Mouse (Mus musculus) liver, embryonic 15.5 days (tissue): Measurements from ENCODE around the gene Foxa1. TPM values are rescaled to one million over a fixed set of nuclear protein-coding genes. Genes with fewer than 3 reads are reported as not detected.

Experiments used
- ATAC-seq: fragments of 200-750 bp; cut with Nextera tagmentation; 2 replicates; pipeline ENCODE4 v1.8.0; 2017; ENCODE audit warnings: moderate number of reproducible peaks, mild to moderate bottlenecking, moderate library complexity; ENCODE audit not compliant: insufficient read depth
- H3K27ac ChIP-seq: fragments of 300-500 bp; sonication (generic); replicated peaks from 2 replicates; pipeline ENCODE4 v1.5.1; 2015; ENCODE audit warnings: mild to moderate bottlenecking, inconsistent platforms
- H3K27me3 ChIP-seq: fragments of 300-500 bp; sonication (generic); 2 replicates; pipeline ENCODE4 v1.6.1; 2015; ENCODE audit warnings: mild to moderate bottlenecking, inconsistent platforms
- H3K36me3 ChIP-seq: fragments of 300-500 bp; sonication (generic); replicated peaks from 2 replicates; pipeline ENCODE4 v1.6.1; 2015; ENCODE audit warnings: moderate library complexity, mild to moderate bottlenecking, inconsistent platforms
- H3K4me1 ChIP-seq: fragments of 300-500 bp; sonication (generic); replicated peaks from 2 replicates; pipeline ENCODE4 v1.6.1; 2015; ENCODE audit warnings: inconsistent platforms
- H3K4me2 ChIP-seq: fragments of 300-500 bp; sonication (generic); 2 replicates; pipeline ENCODE4 v1.6.1; 2015; ENCODE audit warnings: moderate library complexity, mild to moderate bottlenecking, inconsistent platforms
- H3K4me3 ChIP-seq: fragments of 300-500 bp; sonication (generic); replicated peaks from 2 replicates; pipeline ENCODE4 v1.5.1; 2015; ENCODE audit warnings: mild to moderate bottlenecking, inconsistent platforms
- H3K9ac ChIP-seq: fragments of 300-500 bp; sonication (generic); 2 replicates; pipeline ENCODE4 v1.6.1; 2015; ENCODE audit warnings: moderate library complexity, mild to moderate bottlenecking, inconsistent platforms
- H3K9me3 ChIP-seq: fragments of 300-500 bp; sonication (generic); replicated peaks from 2 replicates; pipeline ENCODE4 v1.6.1; 2016; ENCODE audit warnings: inconsistent platforms
- WGBS: fragments of 180-500 bp; shearing (Covaris S2); methylation state at CpG from one replicate; pipeline ENCODE4 v1.1.7; 2015; ENCODE audit warnings: mixed read lengths; ENCODE audit not compliant: insufficient replicate concordance; 5-methylcytosine and 5-hydroxymethylcytosine counted together
- polyA plus RNA-seq: library from polyadenylated mRNA; unstranded; fragments of >200 nt; fragmentation: Nextera tagmentation; extraction: Ambion mirVana; gene quantifications from 2 replicates; pipeline ENCODE4 v1.2.1, GENCODE M21; 2015

The Foxa1 gene
- polyA plus RNA-seq, 1 experiment from 2014 or later, result 1.2 TPM

DNA sequence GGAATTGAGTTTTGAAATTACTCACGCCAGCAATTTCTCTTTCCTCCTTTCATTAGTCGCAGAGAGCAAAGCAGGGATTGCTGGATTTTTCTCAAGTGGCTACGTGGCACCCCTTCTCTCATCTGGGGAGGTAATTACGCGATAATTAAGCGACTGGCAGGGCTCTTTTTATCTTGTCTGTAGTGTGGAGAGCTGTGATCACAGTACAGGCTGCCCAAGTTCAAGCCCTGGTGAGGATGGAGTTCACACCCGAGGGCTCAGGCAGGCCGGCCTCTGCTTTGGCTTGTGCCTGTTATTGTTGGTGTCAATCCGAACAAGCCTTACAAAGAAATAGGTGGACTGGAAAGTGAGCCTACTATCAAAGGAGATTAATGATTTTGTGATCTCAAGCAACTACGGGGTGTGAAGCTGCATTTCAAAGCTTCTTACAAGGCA is 7.1 kb downstream of the Foxa1 start:
- WGBS, result under 1% methylated on average over 10 of the region's 10 CpGs
- Histone ChIP-seq H3K27me3 (peaks cover 94% of the 10 kb centered on the region), H3K9ac (no peak overlapping the region), H3K9me3 (no peaks in the 10 kb centered on the region), H3K4me3 (peak overlapping the region; percentile 45), H3K27ac (peak overlapping the region; percentile 78), H3K4me1 (peaks cover 14% of the 10 kb centered on the region), H3K36me3 (no peaks in the 10 kb centered on the region), H3K4me2 (peak overlapping the region; percentile 52)
- no peak for ATAC-seq

DNA sequence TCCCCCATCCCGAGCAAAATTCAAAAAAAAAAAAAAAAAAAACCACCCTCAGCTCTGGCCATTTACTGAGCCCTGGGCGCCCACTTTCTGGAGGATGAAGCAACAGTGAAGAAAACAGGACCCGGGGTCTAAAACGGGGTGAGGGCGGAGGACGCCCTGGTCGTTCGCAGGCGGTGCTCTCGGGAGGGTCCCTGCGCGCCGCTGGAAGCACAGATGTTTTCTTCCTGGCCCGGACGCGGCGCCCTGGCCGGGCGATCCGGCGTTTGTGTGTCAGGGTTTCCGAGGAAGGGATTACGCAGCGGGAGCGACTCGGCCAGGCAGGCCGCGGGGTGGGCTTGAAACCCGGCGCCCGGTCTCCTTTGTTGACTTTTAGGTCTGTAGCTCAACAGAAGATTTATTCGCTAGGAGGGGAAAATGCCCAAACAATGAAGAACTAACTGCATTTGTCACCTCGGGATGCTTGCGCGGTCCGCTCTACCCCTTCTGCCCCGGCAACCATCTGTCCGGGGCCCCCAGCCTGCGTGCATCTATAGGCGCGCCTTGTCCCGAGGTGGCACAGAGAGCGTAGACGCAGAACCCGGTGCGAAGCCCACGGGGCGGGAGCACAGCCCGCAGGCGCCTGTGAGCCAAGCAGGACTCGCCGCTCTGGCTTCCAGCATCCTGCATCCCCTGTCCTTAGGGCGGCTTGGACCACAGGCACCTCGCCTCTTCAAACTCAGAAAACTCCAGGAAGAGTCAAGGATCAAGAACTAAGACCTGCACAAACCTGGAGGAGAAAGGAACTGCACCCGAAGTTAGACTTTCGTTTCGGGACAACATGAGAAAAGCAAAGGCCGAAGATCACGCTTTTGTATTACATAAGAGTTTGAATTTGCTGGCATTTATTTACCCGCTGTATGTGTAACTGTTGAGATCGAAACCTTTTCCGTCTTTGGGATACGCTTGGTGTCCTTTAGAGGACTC is 7.8 kb downstream of the Foxa1 start:
- H3K4me3 ChIP-seq, result peak overlapping the region; percentile 45
- WGBS, result under 1% methylated on average over 63 of the region's 63 CpGs
- H3K4me1 ChIP-seq, result peaks cover 14% of the 10 kb centered on the region
- H3K4me2 ChIP-seq, result peak overlapping the region; percentile 52
- H3K27ac ChIP-seq, result peak overlapping the region; percentile 78
- H3K36me3 ChIP-seq, result no peaks in the 10 kb centered on the region
- H3K27me3 ChIP-seq, result peaks cover 94% of the 10 kb centered on the region
- H3K9me3 ChIP-seq, result no peaks in the 10 kb centered on the region
- peak; percentile 38; the same call in 1 of the 2 replicates for ATAC-seq
- no peak overlapping the region; the same call in 1 of the 2 replicates for H3K9ac ChIP-seq

DNA sequence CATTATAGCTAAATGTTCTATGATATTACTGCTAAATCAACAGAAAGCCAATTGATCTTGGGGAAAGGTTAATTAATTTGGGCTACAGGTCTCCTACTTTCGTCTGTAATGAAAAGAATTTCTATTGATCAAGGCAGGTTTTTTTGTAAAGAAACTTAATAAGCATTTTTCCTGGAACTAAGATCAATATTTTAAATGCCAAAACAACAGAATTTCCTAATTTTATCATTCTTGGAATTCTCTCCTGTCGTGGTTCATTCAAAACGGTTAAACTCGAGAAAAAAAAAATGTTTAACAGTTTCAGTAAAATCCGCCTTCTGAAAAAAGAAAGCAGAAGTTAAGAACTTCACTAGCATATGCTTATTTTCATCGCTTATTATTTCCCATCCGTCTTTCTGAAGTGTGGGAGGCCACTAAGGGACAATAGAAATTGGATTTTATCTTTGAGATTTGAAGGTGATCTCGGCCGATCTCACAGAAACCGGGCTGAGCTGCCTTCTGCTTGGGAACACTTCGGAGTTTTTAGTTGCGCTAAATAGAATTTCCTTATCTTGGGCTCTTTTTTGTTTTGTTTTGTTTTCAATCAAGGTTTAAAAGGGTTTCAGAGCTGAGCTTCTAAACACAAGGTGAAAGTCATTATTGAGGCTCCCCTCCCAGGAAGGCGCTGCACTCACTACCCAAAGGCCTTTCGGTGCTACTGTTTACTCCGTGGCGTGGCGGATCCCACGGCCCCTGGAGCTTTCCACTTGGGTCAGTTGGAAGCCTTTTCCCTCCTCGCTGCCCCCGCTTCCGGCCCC is 8.7 kb downstream of the Foxa1 start:
- 1% methylated on average over 21 of the region's 21 CpGs for WGBS
- Histone ChIP-seq H3K9me3 (no peaks in the 10 kb centered on the region), H3K27me3 (peaks cover 94% of the 10 kb centered on the region), H3K4me3 (peak overlapping the region; percentile 45), H3K27ac (peak overlapping the region; percentile 78), H3K36me3 (no peaks in the 10 kb centered on the region), H3K4me2 (peak overlapping the region; percentile 52), H3K4me1 (peaks cover 7% of the 10 kb centered on the region), H3K9ac (no peak overlapping the region)
- no peak for ATAC-seq

DNA sequence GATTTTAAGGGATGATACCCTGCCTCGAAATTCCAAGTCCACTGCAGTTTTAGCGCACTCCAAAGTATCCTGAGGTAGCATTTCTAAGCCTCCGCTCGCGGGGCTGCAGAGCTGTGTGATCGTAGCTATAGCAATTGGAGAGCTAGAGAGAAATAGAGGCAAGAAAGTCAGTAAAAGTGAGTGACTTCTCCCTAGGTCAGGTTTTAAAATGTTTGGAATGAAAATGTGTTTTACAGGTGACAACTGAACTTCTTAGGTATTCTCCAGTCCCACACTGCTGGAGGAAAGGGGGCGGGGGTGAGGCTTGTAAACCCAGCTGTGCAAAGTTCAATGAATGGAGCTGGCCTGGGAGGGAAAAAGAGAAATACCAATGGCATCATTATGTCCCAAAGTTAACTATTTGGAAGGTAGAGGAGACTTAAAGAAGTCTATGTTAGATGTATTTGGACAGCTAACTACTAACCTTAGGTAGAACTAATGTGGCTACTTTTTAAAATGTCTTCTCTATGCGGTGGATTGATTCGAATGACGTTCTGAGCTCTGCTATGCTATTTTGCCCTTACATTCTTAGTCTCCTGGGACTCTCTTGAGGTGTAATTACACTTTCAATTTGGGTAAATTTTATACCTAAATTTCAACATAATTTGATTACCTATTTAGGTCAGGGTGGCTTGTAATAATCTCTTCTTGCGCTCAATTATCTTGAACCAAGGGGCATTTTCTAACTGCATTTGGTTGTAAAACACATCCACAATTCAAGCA is 9.6 kb downstream of the Foxa1 start:
- ATAC-seq, result no peak
- Histone ChIP-seq H3K27ac (no peak overlapping the region), H3K27me3 (peaks cover 94% of the 10 kb centered on the region), H3K4me3 (no peak overlapping the region), H3K4me2 (peak overlapping the region; percentile 27; the same call in 1 of the 2 replicates), H3K36me3 (no peaks in the 10 kb centered on the region), H3K9me3 (no peaks in the 10 kb centered on the region), H3K9ac (no peak overlapping the region), H3K4me1 (peaks cover 3% of the 10 kb centered on the region)
- WGBS, result 4% methylated on average over 11 of the region's 11 CpGs

DNA sequence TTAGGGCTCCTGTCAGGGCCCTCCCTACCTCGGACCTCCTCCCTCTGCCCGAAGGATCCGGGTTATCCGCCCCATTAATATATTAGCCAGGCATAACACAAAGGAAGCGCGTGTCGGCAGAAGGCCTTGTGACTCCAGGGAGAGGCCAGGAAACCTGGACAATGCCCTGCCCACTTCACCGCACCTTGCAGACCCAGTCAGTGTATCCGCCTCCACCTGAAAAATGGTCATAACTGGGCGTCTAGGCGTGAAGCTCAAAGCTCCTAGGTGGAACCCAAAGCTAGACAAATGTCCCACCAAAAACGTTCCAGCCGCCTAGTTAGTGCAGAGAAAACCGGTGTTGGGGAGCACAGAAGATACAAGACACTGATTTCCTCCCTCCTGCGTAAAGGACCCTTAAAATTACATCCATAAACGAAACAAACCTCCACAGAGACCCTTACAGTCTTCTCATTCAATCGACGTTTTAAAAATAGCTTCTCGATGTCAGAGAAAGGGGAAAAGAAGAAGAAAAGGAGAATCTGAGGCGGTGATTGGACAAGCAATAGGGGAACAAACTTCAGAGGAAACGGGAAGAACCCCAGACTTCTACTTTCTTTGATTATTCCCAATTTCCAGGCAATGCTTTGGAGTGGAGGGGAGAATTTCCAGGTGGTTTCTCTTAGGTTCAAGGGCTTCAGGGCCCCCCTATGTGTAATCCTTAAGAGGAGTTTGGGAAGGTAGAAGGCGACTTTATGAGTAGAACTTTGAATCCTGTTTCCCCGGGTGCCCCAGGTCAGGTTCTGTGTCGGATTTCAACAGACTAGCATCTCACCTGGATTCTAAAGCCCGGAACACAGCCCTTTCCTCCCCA is 10.4 kb downstream of the Foxa1 start:
- Histone ChIP-seq H3K4me2 (peak overlapping the region; percentile 27; the same call in 1 of the 2 replicates), H3K4me3 (no peak overlapping the region)

DNA sequence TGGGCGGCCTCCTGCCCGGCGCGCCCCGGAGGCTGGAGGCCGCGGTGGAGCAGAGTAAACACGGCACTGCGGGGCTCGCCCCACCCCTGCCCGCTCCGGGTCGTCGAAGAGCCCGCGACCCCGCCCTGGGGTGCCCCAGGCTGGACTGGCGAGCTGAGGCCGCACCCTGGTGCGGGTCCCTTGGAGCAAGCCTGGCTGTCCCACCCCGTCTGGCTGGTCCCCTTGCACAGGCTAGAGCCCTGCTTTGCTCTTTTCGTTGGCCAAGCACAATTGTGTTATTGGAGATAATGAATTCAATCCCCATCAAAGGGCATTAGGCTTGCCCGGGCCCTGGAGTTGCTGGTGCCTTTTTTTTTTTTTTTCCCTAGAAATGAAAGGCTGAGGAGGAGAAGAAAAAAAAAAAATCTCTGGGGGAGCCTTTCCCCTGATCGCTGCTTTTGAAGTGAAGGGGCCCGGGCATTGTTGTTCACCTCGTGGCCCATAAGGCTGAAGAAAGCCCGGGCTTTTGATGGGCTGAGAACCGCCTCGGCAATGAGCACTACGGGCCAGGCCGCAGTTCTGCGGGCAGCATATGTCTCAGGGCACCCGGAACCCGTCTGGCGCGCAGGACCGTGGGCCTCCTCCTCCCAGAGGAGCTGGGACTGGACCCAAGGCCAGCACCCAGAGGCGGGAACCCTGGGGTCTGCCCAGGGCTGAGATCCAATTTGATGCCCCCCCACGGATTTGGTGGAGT is 11.7 kb downstream of the Foxa1 start:
- WGBS, result 2% methylated on average over 39 of the region's 39 CpGs
- 0 out of 2 replicates have a peak overlapping the region, but pooled peaks have one; percentile 7 for H3K4me3 ChIP-seq
- no peak overlapping the region for H3K9ac ChIP-seq
- ATAC-seq, result peak; percentile 58
- H3K4me1 ChIP-seq, result peaks cover 3% of the 10 kb centered on the region
- peak overlapping the region; percentile 41 for H3K4me2 ChIP-seq
- H3K27me3 ChIP-seq, result peaks cover 85% of the 10 kb centered on the region
- no peaks in the 10 kb centered on the region for H3K9me3 ChIP-seq
- H3K27ac ChIP-seq, result no peak overlapping the region
- H3K36me3 ChIP-seq, result no peaks in the 10 kb centered on the region

More for the DNA sequence above, 10.4 kb downstream of the Foxa1 start:
- Histone ChIP-seq H3K27ac (no peak overlapping the region), H3K4me1 (peaks cover 3% of the 10 kb centered on the region), H3K27me3 (peaks cover 94% of the 10 kb centered on the region), H3K9me3 (no peaks in the 10 kb centered on the region), H3K9ac (no peak overlapping the region), H3K36me3 (no peaks in the 10 kb centered on the region)
- no peak for ATAC-seq
- WGBS, result 3% methylated on average over 25 of the region's 25 CpGs

DNA sequence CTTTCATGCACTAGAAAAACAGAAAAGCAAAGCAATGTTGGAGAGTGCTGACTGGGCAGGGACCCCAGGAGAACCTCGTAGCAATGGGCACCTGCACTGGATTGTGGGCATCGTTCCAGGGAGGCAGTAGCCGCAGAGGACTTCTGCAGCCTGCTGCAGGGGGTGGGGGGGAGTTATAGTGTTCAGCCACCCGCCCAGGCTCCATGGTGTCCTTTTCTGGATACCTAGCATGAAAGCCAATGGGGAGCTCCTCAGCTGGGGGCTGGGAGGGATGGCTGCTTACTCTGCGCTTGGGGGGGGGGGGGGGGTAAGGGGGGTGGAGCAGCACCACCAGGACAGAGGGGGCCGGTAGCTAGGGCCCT is 12.2 kb downstream of the Foxa1 start:
- Histone ChIP-seq H3K9ac (no peak overlapping the region), H3K9me3 (no peaks in the 10 kb centered on the region), H3K27ac (no peak overlapping the region), H3K4me3 (0 out of 2 replicates have a peak overlapping the region, but pooled peaks have one; percentile 7), H3K4me2 (peak overlapping the region; percentile 41), H3K4me1 (peaks cover 3% of the 10 kb centered on the region), H3K27me3 (peaks cover 80% of the 10 kb centered on the region), H3K36me3 (no peaks in the 10 kb centered on the region)
- WGBS, result 5% methylated on average over 6 of the region's 6 CpGs
- no peak for ATAC-seq

DNA sequence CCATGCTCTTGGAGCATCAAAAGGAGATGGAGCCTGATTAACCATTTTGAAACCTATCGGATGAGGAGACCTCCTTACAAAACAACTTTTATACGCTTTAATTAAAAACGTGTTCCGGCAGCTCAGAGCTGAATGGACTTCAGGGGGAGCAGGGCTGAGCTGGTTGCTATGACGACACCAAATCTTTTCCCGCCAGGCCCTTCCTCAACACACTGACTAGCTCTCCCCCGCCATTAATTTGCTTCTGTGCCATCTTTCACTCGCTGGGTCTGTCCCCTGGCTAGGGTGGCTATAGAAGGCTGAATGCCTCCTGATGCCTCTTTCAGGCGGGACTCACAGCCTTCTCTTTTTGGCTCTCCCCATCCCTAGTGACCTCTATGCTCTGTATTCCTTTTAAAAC is 16.2 kb downstream of the Foxa1 start:
- Histone ChIP-seq H3K9ac (no peak overlapping the region), H3K4me3 (no peak overlapping the region), H3K4me2 (no peak overlapping the region), H3K4me1 (no peaks in the 10 kb centered on the region; the same call in 1 of the 2 replicates), H3K9me3 (no peaks in the 10 kb centered on the region), H3K27me3 (peaks cover 43% of the 10 kb centered on the region), H3K27ac (no peak overlapping the region), H3K36me3 (no peaks in the 10 kb centered on the region)
- WGBS, result 29% methylated on average over 9 of the region's 9 CpGs
- no peak for ATAC-seq

DNA sequence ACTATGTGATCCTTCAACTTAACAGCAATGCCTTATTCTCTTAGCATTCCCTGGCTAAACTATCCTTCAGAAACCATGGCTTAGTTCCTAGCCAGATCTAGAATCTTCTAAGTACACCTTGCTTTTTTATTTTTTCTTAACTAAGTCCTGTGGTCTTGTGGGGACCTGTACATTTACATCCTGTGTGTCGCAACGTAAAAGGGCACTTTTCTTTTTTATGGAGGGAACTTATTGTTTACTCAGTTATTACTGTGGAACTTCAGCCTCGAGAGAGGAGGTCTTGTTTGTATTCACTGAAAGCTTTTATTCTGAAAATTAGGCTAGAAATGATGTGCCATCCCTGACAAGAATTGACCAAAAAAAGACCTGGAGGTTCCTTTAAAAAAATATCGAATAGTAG is 18.4 kb downstream of the Foxa1 start:
- H3K9me3 ChIP-seq, result no peaks in the 10 kb centered on the region
- WGBS, result 32% methylated on average over 4 of the region's 4 CpGs
- H3K27me3 ChIP-seq, result peaks cover 21% of the 10 kb centered on the region
- no peak overlapping the region for H3K27ac ChIP-seq
- no peak overlapping the region for H3K4me3 ChIP-seq
- no peak overlapping the region for H3K4me2 ChIP-seq
- H3K36me3 ChIP-seq, result no peaks in the 10 kb centered on the region
- no peak for ATAC-seq
- H3K4me1 ChIP-seq, result no peaks in the 10 kb centered on the region
- H3K9ac ChIP-seq, result no peak overlapping the region
